Mouse (Mus musculus) Patski (cell line): ENCODE data around the gene Foxo3. TPM values are rescaled to one million over a fixed set of nuclear protein-coding genes. Genes with fewer than 3 reads are reported as not detected.
A peak's percentile ranks its signal among the peaks of the same experiment; 100 is the strongest.

Experiments
- ATAC-seq: fragments of 100-300 bp; one replicate; pipeline ENCODE4 v1.8.0; 2021
- CTCF ChIA-PET: fragments of 350-600 bp; sonication (Branson Sonifier 250); formaldehyde crosslinking; loops from one replicate; lab custom pipeline; 2022; ENCODE audit warnings: inconsistent platforms; lab: Charles Lee
- POLR2A ChIA-PET: fragments of 350-600 bp; sonication (Branson Sonifier 250); formaldehyde crosslinking; loops from one replicate; lab custom pipeline; 2022; ENCODE audit warnings: antibody characterized with exemption, inconsistent platforms; lab: Charles Lee
- DNase-seq: peaks from one replicate; pipeline ENCODE4 v3.0.0-alpha.2; 2011; ENCODE audit warnings: low read depth, low spot score
- H3K27me3 ChIP-seq: fragments of 371-371 bp; one replicate; pipeline ENCODE4 v1.5.1; 2021
- CTCF ChIP-seq: fragments of 100-300 bp; IDR thresholded peaks from one replicate; pipeline ENCODE4 v1.5.1; 2021
- in situ Hi-C: fragments of 300-500 bp; cut with MboI; formaldehyde crosslinking; loops from 3 replicates; pipeline ENCODE4 v1.11.1; 2018; ENCODE audit warnings: low pct_unique_long_range_greater_than_20kb, mixed read lengths
- polyA plus RNA-seq: library from polyadenylated mRNA; unstranded; gene quantifications from one replicate; pipeline ENCODE4 v1.2.3, GENCODE M21; 2021

Gene Foxo3
- 17.6 TPM for polyA plus RNA-seq

GRCm38 (mm10) chr10:42276507-42277345 lies at the start of gene Foxo3:
Gene Foxo3 (minus strand): TSS chr10:42276755.
- H3K27me3 ChIP-seq = no peaks in the 10 kb centered on the region
- POLR2A ChIA-PET = interaction anchor here (1.1 kb wide), 1 partner anchor 15 kb away, joined by 3 read pairs; no protein-coding TSS in a partner anchor
- CTCF ChIA-PET = interaction anchor here (0.8 kb wide), 1 partner anchor 17 kb away, joined by 3 read pairs; no protein-coding TSS in a partner anchor
- DNase-seq (no peak), ATAC-seq (peak; percentile 67)
- TF ChIP-seq CTCF = no peak
- in situ Hi-C loops = loop anchor here (5.0 kb wide), 1 partner anchor 204 kb away; no protein-coding TSS in a partner anchor

GRCm38 (mm10) chr10:42325305-42325704 lies 48.8 kb upstream of the Foxo3 start:
- POLR2A ChIA-PET = no interaction called here
- CTCF ChIA-PET = no interaction called here
- no peak for TF ChIP-seq CTCF

GRCm38 (mm10) chr10:42323978-42324377 lies 47.4 kb upstream of the Foxo3 start:
- in situ Hi-C loops = no loop called here
- POLR2A ChIA-PET = no interaction called here

More at GRCm38 (mm10) chr10:42325305-42325704, 48.8 kb upstream of the Foxo3 start:
- H3K27me3 ChIP-seq = no peaks in the 10 kb centered on the region
- DNase-seq = no peak
- no peak for ATAC-seq
- in situ Hi-C loops = no loop called here

GRCm38 (mm10) chr10:42313222-42313786 lies 36.7 kb upstream of the Foxo3 start:
- ATAC-seq = no peak
- TF ChIP-seq CTCF = no peak
- no peak for DNase-seq
- in situ Hi-C loops = loop anchor here (5.0 kb wide), 2 partner anchors 324 to 424 kb away; no protein-coding TSS in a partner anchor
- no peaks in the 10 kb centered on the region for H3K27me3 ChIP-seq
- POLR2A ChIA-PET = no interaction called here
- CTCF ChIA-PET = no interaction called here

More at GRCm38 (mm10) chr10:42323978-42324377, 47.4 kb upstream of the Foxo3 start:
- no peaks in the 10 kb centered on the region for H3K27me3 ChIP-seq
- DNase-seq (no peak), ATAC-seq (no peak)
- CTCF ChIA-PET = no interaction called here
- no peak for TF ChIP-seq CTCF

- DNase-seq (no peak), ATAC-seq (no peak)
- ChIA-PET POLR2A (no interaction called here), CTCF (no interaction called here)
- in situ Hi-C loops = loop anchor here (5.0 kb wide), 2 partner anchors 325 to 425 kb away; no protein-coding TSS in a partner anchor
- no peak for TF ChIP-seq CTCF
- H3K27me3 ChIP-seq = no peaks in the 10 kb centered on the region
Measured at GRCm38 (mm10) chr10:42312557-42312956, 36.0 kb upstream of the Foxo3 start.

DNA sequence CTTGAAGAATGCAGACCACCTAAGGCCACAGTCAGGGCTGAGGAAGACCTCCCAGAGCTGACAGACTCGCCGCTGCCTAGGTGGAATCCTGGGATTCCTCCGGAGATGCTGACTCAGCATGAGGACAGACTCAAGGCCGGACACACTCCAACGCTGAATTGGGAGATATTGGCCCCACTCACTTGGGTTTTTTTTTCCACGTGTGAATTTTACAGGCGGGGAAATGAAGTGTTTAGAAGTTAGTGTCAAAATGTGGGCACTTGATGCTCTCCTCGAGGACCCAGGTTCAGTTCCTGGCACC lies 32.1 kb upstream of the Foxo3 start:
- POLR2A ChIA-PET = interaction anchor here (1.4 kb wide), 1 partner anchor 18 kb away, joined by 3 read pairs; no protein-coding TSS in a partner anchor
- H3K27me3 ChIP-seq = no peaks in the 10 kb centered on the region
- TF ChIP-seq CTCF = no peak
- CTCF ChIA-PET = interaction anchor here (2.3 kb wide), 1 partner anchor 426 kb away, joined by 6 read pairs; no protein-coding TSS in a partner anchor
- in situ Hi-C loops = no loop called here
- no peak for ATAC-seq
- DNase-seq = no peak

GRCm38 (mm10) chr10:42307980-42308686 lies 31.6 kb upstream of the Foxo3 start:
- DNase-seq (no peak), ATAC-seq (no peak)
- ChIA-PET POLR2A (interaction anchor here (1.4 kb wide), 1 partner anchor 19 kb away, joined by 3 read pairs; no protein-coding TSS in a partner anchor), CTCF (interaction anchor here (1.1 to 2.3 kb wide), 2 partner anchors 195 to 427 kb away, joined by 3 to 6 read pairs; no protein-coding TSS in a partner anchor)
- peak; percentile 75 for TF ChIP-seq CTCF
- H3K27me3 ChIP-seq = no peaks in the 10 kb centered on the region
- in situ Hi-C loops = no loop called here

- in situ Hi-C loops = no loop called here
- ATAC-seq = no peak
- ChIA-PET CTCF (interaction anchor here (1.2 to 2.3 kb wide), 2 partner anchors 332 to 428 kb away, joined by 3 to 6 read pairs; no protein-coding TSS in a partner anchor), POLR2A (no interaction called here)
- no peaks in the 10 kb centered on the region for H3K27me3 ChIP-seq
- no peak for TF ChIP-seq CTCF
- no peak for DNase-seq
Measured at GRCm38 (mm10) chr10:42306422-42306821, 29.9 kb upstream of the Foxo3 start.

DNA sequence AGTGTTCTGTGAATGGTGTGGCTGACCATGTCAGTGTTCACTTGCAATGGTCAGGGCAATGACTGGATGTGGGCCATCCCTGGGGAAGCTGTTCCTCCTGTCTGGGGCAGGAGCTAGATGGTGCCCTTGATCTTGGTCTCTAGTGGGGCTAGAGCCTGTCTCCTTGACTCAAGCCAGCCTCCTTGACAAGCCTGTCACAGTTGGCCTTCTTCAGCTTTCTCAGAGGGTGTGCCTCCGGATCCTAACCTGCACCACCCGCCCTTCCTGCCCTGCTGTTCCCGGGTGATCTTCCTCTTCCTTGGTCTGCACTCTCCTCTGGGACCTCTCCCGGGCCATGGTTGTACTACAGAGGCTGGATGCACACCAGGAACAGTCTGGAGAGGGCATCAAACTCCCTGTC lies 24.2 kb upstream of the Foxo3 start:
- CTCF ChIA-PET = no interaction called here
- no peak for TF ChIP-seq CTCF
- no peak for ATAC-seq
- POLR2A ChIA-PET = no interaction called here
- no peaks in the 10 kb centered on the region for H3K27me3 ChIP-seq
- in situ Hi-C loops = no loop called here
- no peak for DNase-seq

- no peak for DNase-seq
- in situ Hi-C loops = loop anchor here (5.0 kb wide), 4 partner anchors 318 to 788 kb away; no protein-coding TSS in a partner anchor
- TF ChIP-seq CTCF = no peak
- ChIA-PET POLR2A (no interaction called here), CTCF (no interaction called here)
- ATAC-seq = no peak
- no peaks in the 10 kb centered on the region for H3K27me3 ChIP-seq
Measured at GRCm38 (mm10) chr10:42299967-42300366, 23.4 kb upstream of the Foxo3 start.
